Mouse (Mus musculus): ENCODE data around the gene Ensa. TPM values are rescaled to one million over a fixed set of nuclear protein-coding genes. Genes with fewer than 3 reads are reported as not detected.

The Ensa gene
- polyA plus RNA-seq, 1 experiment from 2014 or later: 73.2 TPM

DNA sequence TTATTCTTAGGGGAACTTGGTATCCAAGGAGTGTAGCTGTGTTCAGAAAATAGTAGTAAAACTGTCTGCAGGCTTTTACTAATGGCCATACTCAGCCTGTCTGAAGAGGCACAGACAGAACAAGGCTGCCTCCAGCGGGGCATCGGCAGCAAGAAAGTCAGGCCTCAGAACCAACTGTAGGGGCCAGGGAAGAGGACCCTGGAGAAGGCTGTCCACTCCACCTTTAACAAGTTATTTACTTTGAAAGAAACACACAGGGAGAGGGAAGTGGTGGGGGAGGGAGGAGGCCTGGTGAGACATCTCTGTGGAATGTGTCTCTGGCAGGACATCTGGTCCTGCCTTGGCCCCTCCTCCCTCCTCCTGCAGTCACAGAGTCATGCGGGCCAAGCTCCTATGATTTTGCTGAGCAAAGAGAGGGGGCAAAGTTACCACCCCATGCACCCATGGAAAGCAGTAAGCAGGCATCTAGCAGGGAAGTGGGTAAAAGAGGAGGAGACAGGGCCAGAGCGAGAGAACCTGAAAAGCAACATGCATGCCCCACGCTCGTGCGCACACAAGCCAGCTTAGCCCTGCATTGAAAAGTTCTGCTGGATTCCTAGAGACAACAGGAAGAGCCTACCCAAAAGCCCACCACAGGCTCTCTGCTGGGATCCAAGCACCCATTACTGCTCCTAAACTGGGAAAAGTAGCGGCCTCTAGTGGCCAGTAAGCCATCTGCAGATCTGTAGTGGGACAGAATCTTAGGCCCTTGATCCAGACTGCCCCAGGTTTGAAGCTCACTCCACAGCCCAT, 50.7 kb downstream of the Ensa start:
- peak; percentile 53 for ATAC-seq (replicated peaks; ENCODE audit: low FRiP score)
- Histone ChIP-seq H3K36me3 (0 out of 2 replicates have a peak, but pooled peaks cover 7% of the 10 kb centered on the region), H3K27ac (peak overlapping the region; percentile 97), H3K4me1 (peaks cover 62% of the 10 kb centered on the region), H3K27me3 (no peaks in the 10 kb centered on the region), H3K4me3 (replicated peaks) (0 out of 2 replicates have a peak overlapping the region, but pooled peaks have one; percentile 11), H3K9ac (0 out of 2 replicates have a peak overlapping the region, but pooled peaks have one; percentile 0), H3K4me2 (peak overlapping the region; percentile 37), H3K9me3 (replicated peaks) (no peaks in the 10 kb centered on the region)
- 12% methylated on average over 8 of the region's 8 CpGs for WGBS

DNA sequence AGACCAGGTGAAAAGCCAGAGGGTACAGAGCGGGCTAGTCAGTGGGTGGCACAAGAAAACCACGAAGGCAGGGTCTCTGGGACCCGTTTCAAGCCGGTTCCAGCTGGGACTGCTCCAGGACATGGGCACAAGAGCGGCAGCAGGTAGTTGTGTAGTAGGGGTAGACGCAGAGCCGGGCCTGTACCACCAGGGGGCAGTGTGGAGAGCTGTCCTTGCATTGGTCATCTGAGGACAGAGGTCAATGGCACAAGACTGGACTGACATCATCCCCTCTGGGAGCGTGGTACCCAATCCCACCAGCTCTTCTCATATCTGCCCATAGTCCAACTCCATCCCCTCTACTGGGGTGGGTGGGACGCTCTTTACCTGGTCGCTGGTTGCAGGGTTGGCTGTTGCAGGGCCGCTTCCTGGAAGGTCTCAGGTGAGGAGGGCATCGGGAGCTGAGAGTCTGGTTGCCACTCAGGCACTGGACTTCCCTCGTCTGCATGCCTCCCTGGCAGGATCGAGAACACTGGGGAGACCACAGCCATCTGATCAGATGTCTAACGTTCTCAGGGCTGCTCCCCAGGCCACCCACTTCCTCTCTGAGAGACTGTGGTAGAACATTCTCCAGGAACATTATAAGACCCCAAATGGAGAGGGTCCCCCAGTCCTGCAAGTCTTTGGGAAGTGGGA, 52.1 kb downstream of the Ensa start:
- H3K36me3 ChIP-seq: 0 out of 2 replicates have a peak, but pooled peaks cover 7% of the 10 kb centered on the region
- no peaks in the 10 kb centered on the region for H3K27me3 ChIP-seq
- WGBS: 68% methylated on average over 15 of the region's 15 CpGs
- ATAC-seq (replicated peaks; ENCODE audit: low FRiP score): no peak
- no peak overlapping the region for H3K9ac ChIP-seq
- H3K27ac ChIP-seq: peak overlapping the region; percentile 97; the same call in 1 of the 2 replicates
- H3K4me2 ChIP-seq: no peak overlapping the region
- H3K9me3 ChIP-seq (replicated peaks): no peaks in the 10 kb centered on the region
- no peak overlapping the region for H3K4me3 ChIP-seq (replicated peaks)
- peaks cover 70% of the 10 kb centered on the region for H3K4me1 ChIP-seq

DNA sequence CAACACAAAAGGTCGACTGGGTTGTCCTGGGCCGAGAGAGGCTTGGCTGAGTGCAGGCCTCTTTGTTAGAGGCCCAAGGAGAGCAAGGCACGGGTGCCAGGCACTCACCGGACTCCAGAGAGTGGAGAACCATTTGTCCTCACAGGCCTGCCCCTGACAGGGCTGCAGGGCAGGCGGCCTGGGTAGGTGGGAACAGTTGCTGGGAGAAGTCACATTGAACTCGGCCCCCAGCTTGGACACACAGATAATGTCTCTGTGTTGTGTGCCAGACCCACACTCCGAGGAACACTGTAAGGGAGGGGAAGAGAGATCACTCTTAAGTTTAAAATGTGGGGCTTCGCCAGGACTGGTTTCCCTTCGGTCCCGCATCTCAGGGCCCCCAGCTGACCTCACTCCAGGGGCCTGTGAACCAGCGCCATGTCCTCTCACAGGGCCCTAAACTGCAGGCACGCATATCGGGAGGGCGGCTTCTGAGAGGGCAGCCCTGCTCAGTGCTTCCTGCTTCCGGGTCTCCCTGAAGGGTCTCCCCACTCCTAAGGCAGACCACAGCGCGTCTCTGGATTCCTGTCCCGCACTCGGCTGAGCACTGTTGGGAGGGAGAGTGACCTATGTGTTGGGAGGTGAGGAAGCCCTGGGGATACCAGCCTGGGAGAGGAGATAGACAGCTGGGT, 52.8 kb downstream of the Ensa start:
- H3K9me3 ChIP-seq (replicated peaks): no peaks in the 10 kb centered on the region
- no peaks in the 10 kb centered on the region for H3K27me3 ChIP-seq
- H3K27ac ChIP-seq: no peak overlapping the region
- peaks cover 64% of the 10 kb centered on the region for H3K4me1 ChIP-seq
- no peak overlapping the region for H3K9ac ChIP-seq
- no peak overlapping the region for H3K4me2 ChIP-seq
- 76% methylated on average over 19 of the region's 19 CpGs for WGBS
- H3K4me3 ChIP-seq (replicated peaks): no peak overlapping the region
- H3K36me3 ChIP-seq: 0 out of 2 replicates have a peak, but pooled peaks cover 7% of the 10 kb centered on the region
- ATAC-seq (replicated peaks; ENCODE audit: low FRiP score): no peak

DNA sequence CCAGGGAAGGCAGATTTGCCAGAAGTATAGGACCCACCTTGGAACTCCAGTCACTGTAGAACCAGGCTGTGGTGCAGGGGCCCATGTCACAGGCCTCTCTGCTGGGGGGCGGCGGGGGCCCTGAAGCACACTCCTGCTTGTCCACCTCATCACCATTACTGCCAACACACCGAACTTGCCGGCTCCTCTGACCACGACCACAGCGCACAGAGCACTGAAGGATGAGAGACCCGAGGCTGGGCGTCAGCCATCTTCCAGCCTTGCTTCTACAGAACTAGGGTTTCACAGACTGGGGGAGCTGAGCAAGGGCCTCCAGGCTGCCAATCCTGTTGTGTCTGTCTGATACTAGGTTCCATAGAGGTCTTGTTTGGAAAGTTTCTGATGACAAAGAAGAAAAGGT, 54.8 kb downstream of the Ensa start:
- 89% methylated on average over 8 of the region's 8 CpGs for WGBS
- no peaks in the 10 kb centered on the region for H3K9me3 ChIP-seq (replicated peaks)
- no peak for ATAC-seq (replicated peaks; ENCODE audit: low FRiP score)

DNA sequence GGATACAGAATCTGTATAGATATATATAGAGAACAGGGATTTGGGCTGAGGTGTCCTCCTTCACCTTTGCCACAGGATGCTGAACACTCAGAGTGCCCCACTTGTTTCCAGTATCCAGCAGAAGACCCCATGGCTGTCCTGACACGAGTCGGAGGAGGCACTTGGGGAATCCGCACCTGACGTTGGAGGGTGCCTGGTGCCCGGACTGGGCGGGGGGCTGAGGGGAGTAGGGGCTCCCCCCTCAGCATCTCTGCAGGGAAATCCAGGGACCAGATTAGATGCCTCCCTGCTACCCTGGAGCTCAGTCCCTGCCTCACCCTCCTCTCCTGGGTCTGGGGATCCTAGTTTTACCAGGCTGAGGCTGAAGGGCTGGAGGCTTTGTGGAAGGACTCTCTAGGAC, 55.9 kb downstream of the Ensa start:
- H3K27ac ChIP-seq: no peak overlapping the region
- H3K4me1 ChIP-seq: peaks cover 50% of the 10 kb centered on the region
- no peaks in the 10 kb centered on the region for H3K9me3 ChIP-seq (replicated peaks)
- H3K4me2 ChIP-seq: no peak overlapping the region
- 82% methylated on average over 6 of the region's 6 CpGs for WGBS
- H3K27me3 ChIP-seq: no peaks in the 10 kb centered on the region
- 0 out of 2 replicates have a peak, but pooled peaks cover 7% of the 10 kb centered on the region for H3K36me3 ChIP-seq
- H3K4me3 ChIP-seq (replicated peaks): no peak overlapping the region
- no peak overlapping the region for H3K9ac ChIP-seq
- ATAC-seq (replicated peaks; ENCODE audit: low FRiP score): no peak

More for the DNA sequence above, 54.8 kb downstream of the Ensa start:
- peaks cover 52% of the 10 kb centered on the region for H3K4me1 ChIP-seq
- no peak overlapping the region for H3K9ac ChIP-seq
- H3K27ac ChIP-seq: no peak overlapping the region
- H3K4me3 ChIP-seq (replicated peaks): no peak overlapping the region
- no peak overlapping the region for H3K4me2 ChIP-seq
- H3K27me3 ChIP-seq: no peaks in the 10 kb centered on the region
- 0 out of 2 replicates have a peak, but pooled peaks cover 7% of the 10 kb centered on the region for H3K36me3 ChIP-seq

DNA sequence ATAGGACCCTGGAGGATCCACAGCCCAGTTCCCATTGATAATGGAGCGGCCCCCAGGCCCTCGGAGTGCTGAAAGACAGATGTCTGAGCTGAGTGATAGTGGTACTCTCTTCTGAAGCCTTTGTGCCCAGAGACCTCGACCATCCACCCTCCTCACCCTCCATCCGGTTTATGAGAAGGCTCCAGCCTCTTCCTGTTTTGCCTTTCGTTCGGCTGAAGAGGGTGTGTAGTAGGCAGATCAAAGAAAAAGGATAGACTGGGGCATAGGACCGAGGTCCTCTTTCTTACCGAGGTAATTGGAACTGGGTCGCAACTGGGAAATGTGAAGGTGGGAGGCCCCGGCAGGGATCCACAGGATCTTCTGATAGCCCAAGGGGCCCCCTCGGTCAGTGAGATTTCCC, 56.6 kb downstream of the Ensa start:
- H3K36me3 ChIP-seq: 0 out of 2 replicates have a peak, but pooled peaks cover 7% of the 10 kb centered on the region
- H3K9ac ChIP-seq: no peak overlapping the region
- H3K4me2 ChIP-seq: no peak overlapping the region
- H3K4me3 ChIP-seq (replicated peaks): no peak overlapping the region
- 25% methylated on average over 11 of the region's 11 CpGs for WGBS
- H3K27me3 ChIP-seq: no peaks in the 10 kb centered on the region
- ATAC-seq (replicated peaks; ENCODE audit: low FRiP score): no peak
- H3K4me1 ChIP-seq: peaks cover 50% of the 10 kb centered on the region
- H3K27ac ChIP-seq: no peak overlapping the region
- H3K9me3 ChIP-seq (replicated peaks): no peaks in the 10 kb centered on the region

Other genes with a start within 250 kb of the Ensa start
- 0.23 TPM in 1 of 2 replicates, not detected in the other for gene 4930558C23Rik, start 222.2 kb upstream of the Ensa start, polyA plus RNA-seq (2015; fragmentation: Nextera tagmentation; extraction: Ambion mirVana)
- gene Arnt, start 190.6 kb upstream of the Ensa start, polyA plus RNA-seq (2015; fragmentation: Nextera tagmentation; extraction: Ambion mirVana): 42.5 and 43.1 TPM in 2 replicates
- 9.4 and 43.4 TPM in 2 replicates for gene Ctsk, start 125.7 kb upstream of the Ensa start, polyA plus RNA-seq (2015; fragmentation: Nextera tagmentation; extraction: Ambion mirVana)
- 12.7 and 14.6 TPM in 2 replicates for gene Ctss, start 98.2 kb upstream of the Ensa start, polyA plus RNA-seq (2015; fragmentation: Nextera tagmentation; extraction: Ambion mirVana)
- gene Hormad1, start 65.3 kb upstream of the Ensa start, polyA plus RNA-seq (2015; fragmentation: Nextera tagmentation; extraction: Ambion mirVana): not detected in 2 replicates
- gene Golph3l, start 36.1 kb upstream of the Ensa start, polyA plus RNA-seq (2015; fragmentation: Nextera tagmentation; extraction: Ambion mirVana): 31.2 and 33.9 TPM in 2 replicates
- gene Mcl1, start 33.8 kb downstream of the Ensa start, polyA plus RNA-seq (2015; fragmentation: Nextera tagmentation; extraction: Ambion mirVana): 51.2 and 54.4 TPM in 2 replicates
- gene Adamtsl4, start 62.9 kb downstream of the Ensa start, polyA plus RNA-seq (2015; fragmentation: Nextera tagmentation; extraction: Ambion mirVana): 4.0 and 6.3 TPM in 2 replicates
- 177 and 231 TPM in 2 replicates for gene Ecm1, start 114.6 kb downstream of the Ensa start, polyA plus RNA-seq (2015; fragmentation: Nextera tagmentation; extraction: Ambion mirVana)
- gene Tars2, start 135.2 kb downstream of the Ensa start, polyA plus RNA-seq (2015; fragmentation: Nextera tagmentation; extraction: Ambion mirVana): 47.3 and 58.4 TPM in 2 replicates
- gene Rprd2, start 193.9 kb downstream of the Ensa start, polyA plus RNA-seq (2015; fragmentation: Nextera tagmentation; extraction: Ambion mirVana): 22.4 and 23.9 TPM in 2 replicates
- 49.7 and 52.3 TPM in 2 replicates for gene Prpf3, start 230.9 kb downstream of the Ensa start, polyA plus RNA-seq (2015; fragmentation: Nextera tagmentation; extraction: Ambion mirVana)
- gene Mrps21, start 246.5 kb downstream of the Ensa start, polyA plus RNA-seq (2015; fragmentation: Nextera tagmentation; extraction: Ambion mirVana): 404 and 412 TPM in 2 replicates